ENCODE assay signal across 9 mouse cellular contexts in the genomic region with DNA sequence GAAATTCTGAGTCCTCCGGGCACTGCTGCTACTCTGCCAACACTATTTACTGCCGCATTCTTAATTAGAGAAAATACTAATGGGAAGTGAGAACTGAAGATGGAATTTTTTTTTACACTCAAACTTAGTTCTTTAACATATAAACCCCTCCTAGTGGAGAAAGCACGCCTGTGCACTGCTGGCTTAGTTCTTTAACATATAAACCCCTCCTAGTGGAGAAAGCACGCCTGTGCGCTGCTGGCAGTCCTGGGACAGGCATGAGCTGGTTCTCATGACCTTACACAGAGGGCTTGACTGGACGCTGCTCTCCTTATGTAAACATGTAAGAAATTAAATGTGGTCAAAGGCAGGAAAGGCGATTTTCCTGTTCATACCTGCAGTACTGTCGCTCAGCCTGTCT. TPM values are rescaled to one million over a fixed set of nuclear protein-coding genes. Genes with fewer than 3 reads are reported as not detected.
DNase-seq lines count a peak whose midpoint lies in the region; ATAC-seq and TF ChIP-seq lines count a peak whose summit lies in the region.
"Had no signal": no experiment of that assay in that cellular context is flagged by ENCODE, and none has a peak within 500 bp of the region (broad histone marks: within the 10 kb centered on the region; RNA-seq: fewer than 3 reads in every experiment).

No protein-coding gene starts in this region.

- H3K4me3 ChIP-seq in forebrain, embryonic 10.5 days: no peak overlapping the region
- H3K4me3 ChIP-seq in hindbrain, postnatal 0 days (ENCODE audit: low read length): no peak overlapping the region
- H3K4me3 ChIP-seq in liver, adult 2 months (ENCODE audit: insufficient read depth, low read depth, low read length): no peak overlapping the region
- H3K4me3 ChIP-seq in stomach, embryonic 16.5 days (replicated peaks; ENCODE audit: low read length): no peak overlapping the region

- peak; percentile 80 for TF ChIP-seq CTCF in hindbrain, postnatal 0 days (IDR thresholded peaks at IDR 0.05; ENCODE audit: low read depth)
- TF ChIP-seq CTCF in liver, adult 2 months (IDR thresholded peaks at IDR 0.05; ENCODE audit: low read depth, low read length): peak; percentile 66

- H3K36me3 ChIP-seq in forebrain, embryonic 10.5 days (replicated peaks): peaks cover 48% of the 10 kb centered on the region
- no peaks in the 10 kb centered on the region for H3K36me3 ChIP-seq in hindbrain, postnatal 0 days (ENCODE audit: insufficient read depth, low read length)
- peaks cover 32% of the 10 kb centered on the region for H3K36me3 ChIP-seq in liver, adult 2 months (ENCODE audit: control insufficient read depth, insufficient read depth, low read length)
- H3K36me3 ChIP-seq in stomach, embryonic 16.5 days (ENCODE audit: control insufficient read depth, insufficient read depth, low read length): 0 out of 2 replicates have a peak, but pooled peaks cover 3% of the 10 kb centered on the region

- ATAC-seq in cerebellum, adult (ENCODE audit: insufficient number of reproducible peaks, low FRiP score, low TSS enrichment): no peak; the same call in 1 of the 2 replicates
- ATAC-seq in hindbrain, postnatal 0 days: peak; percentile 90
- peak; percentile 78; the same call in 1 of the 2 replicates for ATAC-seq in stomach, embryonic 16.5 days (ENCODE audit: insufficient read depth, low FRiP score)

- no peak overlapping the region for H3K4me2 ChIP-seq in hindbrain, postnatal 0 days (ENCODE audit: low read depth, low read length)
- H3K4me2 ChIP-seq in stomach, embryonic 16.5 days (ENCODE audit: low read depth, low read length): no peak overlapping the region

- H3K79me2 ChIP-seq in liver, adult 2 months (ENCODE audit: control insufficient read depth, insufficient read depth, low read length): no peaks in the 10 kb centered on the region

- peak; percentile 24 to 62 for DNase-seq in cerebellum, postnatal 14 days
- peak; percentile 40 for DNase-seq in WW6 (ENCODE audit: low read depth, low spot score)
- DNase-seq in forebrain, embryonic 10.5 days (ENCODE audit: extremely low spot score, low spot score): peak; percentile 42
- DNase-seq in hindbrain, postnatal 0 days (ENCODE audit: low spot score): peak; percentile 85
- DNase-seq in liver, adult 2 months (ENCODE audit: extremely low read depth, low read depth, low spot score): peak; percentile 63
- DNase-seq in monocyte, adult 2 months (ENCODE audit: low read depth in 1 of 2, low spot score in 2 of 2): peak; percentile 3 to 26

- no peak overlapping the region for H3K9ac ChIP-seq in hindbrain, postnatal 0 days (replicated peaks; ENCODE audit: low read length)
- H3K9ac ChIP-seq in liver, adult 2 months (ENCODE audit: low read depth, low read length): no peak overlapping the region
- H3K9ac ChIP-seq in stomach, embryonic 16.5 days (ENCODE audit: low read length): no peak overlapping the region

- no peak for TF ChIP-seq POLR2A in liver, adult 2 months (IDR thresholded peaks at IDR 0.05; ENCODE audit: extremely low read depth, insufficient read depth, low read length)

- H3K27me3 ChIP-seq in forebrain, embryonic 10.5 days (ENCODE audit: poor library complexity, severe bottlenecking): no peaks in the 10 kb centered on the region
- H3K27me3 ChIP-seq in hindbrain, postnatal 0 days (ENCODE audit: insufficient read depth, low read length): no peaks in the 10 kb centered on the region
- no peaks in the 10 kb centered on the region for H3K27me3 ChIP-seq in liver, adult 2 months (ENCODE audit: control insufficient read depth, insufficient read depth, low read length)
- no peaks in the 10 kb centered on the region for H3K27me3 ChIP-seq in stomach, embryonic 16.5 days (ENCODE audit: control insufficient read depth, insufficient read depth, low read length)

- 61% methylated on average over 8 of the region's 8 CpGs for WGBS in forebrain, embryonic 10.5 days
- 51% methylated on average over 8 of the region's 8 CpGs for WGBS in hindbrain, postnatal 0 days
- WGBS in liver, adult 2 months: 43% methylated on average over 8 of the region's 8 CpGs
- 40% methylated on average over 8 of the region's 8 CpGs for WGBS in stomach, embryonic 16.5 days

- no peaks in the 10 kb centered on the region for H3K9me3 ChIP-seq in forebrain, embryonic 10.5 days
- H3K9me3 ChIP-seq in hindbrain, postnatal 0 days (ENCODE audit: low read length): no peaks in the 10 kb centered on the region
- H3K9me3 ChIP-seq in stomach, embryonic 16.5 days (replicated peaks; ENCODE audit: control insufficient read depth, low read length): no peaks in the 10 kb centered on the region

- no peaks in the 10 kb centered on the region for H3K4me1 ChIP-seq in forebrain, embryonic 10.5 days
- H3K4me1 ChIP-seq in hindbrain, postnatal 0 days (ENCODE audit: insufficient read depth, low read length): no peaks in the 10 kb centered on the region
- no peaks in the 10 kb centered on the region for H3K4me1 ChIP-seq in liver, adult 2 months (ENCODE audit: control insufficient read depth, insufficient read depth, low read length)
- no peaks in the 10 kb centered on the region for H3K4me1 ChIP-seq in stomach, embryonic 16.5 days (ENCODE audit: control insufficient read depth, insufficient read depth, low read length)

- no peak overlapping the region for H3K27ac ChIP-seq in forebrain, embryonic 10.5 days
- no peak overlapping the region for H3K27ac ChIP-seq in hindbrain, postnatal 0 days
- no peak overlapping the region for H3K27ac ChIP-seq in liver, adult 2 months (replicated peaks; ENCODE audit: insufficient read depth, low read depth, low read length)
- no peak overlapping the region for H3K27ac ChIP-seq in stomach, embryonic 16.5 days (ENCODE audit: low read length)

RNA-seq across cellular contexts. Expression of a gene that starts 24.9 kb away (rescaled TPM):
- not detected in 2 replicates for polyA plus RNA-seq in forebrain, embryonic 10.5 days (2016; fragmentation: Nextera tagmentation; extraction: Ambion mirVana)
- total RNA-seq in hindbrain, postnatal 0 days (2014; rRNA removed): not detected in 2 replicates
- not detected in 2 replicates for polyA plus RNA-seq in hindbrain, postnatal 0 days (2015; fragmentation: Nextera tagmentation; extraction: Ambion mirVana)
- not detected in 2 replicates for total RNA-seq in liver, adult 2 months (2014; rRNA removed)
- not detected in 2 replicates for polyA plus RNA-seq in liver, adult 2 months (2012; rRNA removed)
- not detected in 2 replicates for polyA plus RNA-seq in stomach, embryonic 16.5 days (2015; fragmentation: Nextera tagmentation; extraction: Ambion mirVana)
- total RNA-seq: left cerebral cortex, postnatal 25 days had no signal

Comparison
In these comparisons a context has a peak if more than half of its experiments do, and no peak if none do; other contexts are left out.
1. DNase-seq: peak in every context shown above with its lines; median percentile 85 in hindbrain, postnatal 0 days; 63 in liver, adult 2 months; 43 in cerebellum, postnatal 14 days; 42 in forebrain, embryonic 10.5 days; 40 in WW6; 14 in monocyte, adult 2 months.